Mouse (Mus musculus) stomach, postnatal 0 days (tissue): ENCODE results near the gene Enox1. TPM values are rescaled to one million over a fixed set of nuclear protein-coding genes. Genes with fewer than 3 reads are reported as not detected.

Experiments
- ATAC-seq: fragments of 200-750 bp; cut with Nextera tagmentation; 2 replicates; pipeline ENCODE4 v1.8.0; 2017; ENCODE audit not compliant: low FRiP score, low TSS enrichment
- DNase-seq: peaks from one replicate; pipeline ENCODE4 v3.0.0-alpha.2; 2016; ENCODE audit warnings: low spot score
- H3K27ac ChIP-seq: fragments of 300-500 bp; sonication (generic); replicated peaks from 2 replicates; pipeline ENCODE4 v1.5.1; 2014; ENCODE audit warnings: mild to moderate bottlenecking, control low read depth
- H3K27me3 ChIP-seq: fragments of 300-500 bp; sonication (generic); 2 replicates; pipeline ENCODE4 v1.6.1; 2014; ENCODE audit warnings: low read length; ENCODE audit not compliant: control insufficient read depth, insufficient read depth
- H3K36me3 ChIP-seq: fragments of 300-500 bp; sonication (generic); 2 replicates; pipeline ENCODE4 v1.6.1; 2014; ENCODE audit warnings: low read length, mixed read lengths; ENCODE audit not compliant: control insufficient read depth, insufficient read depth
- H3K4me1 ChIP-seq: fragments of 300-500 bp; sonication (generic); replicated peaks from 2 replicates; pipeline ENCODE4 v1.6.1; 2014; ENCODE audit warnings: antibody characterized with exemption; ENCODE audit not compliant: control insufficient read depth, insufficient read depth
- H3K4me2 ChIP-seq: fragments of 300-500 bp; sonication (generic); replicated peaks from 2 replicates; pipeline ENCODE4 v1.6.1; 2014; ENCODE audit warnings: low read depth, mild to moderate bottlenecking, control low read depth, moderate library complexity
- H3K4me3 ChIP-seq: fragments of 300-500 bp; sonication (generic); 2 replicates; pipeline ENCODE4 v1.5.1; 2014; ENCODE audit warnings: low read depth, low read length, control low read depth
- H3K9ac ChIP-seq: fragments of 300-500 bp; sonication (generic); 2 replicates; pipeline ENCODE4 v1.6.1; 2014; ENCODE audit warnings: mild to moderate bottlenecking, low read length, control low read depth, mixed read lengths
- H3K9me3 ChIP-seq: fragments of 300-500 bp; sonication (generic); 2 replicates; pipeline ENCODE4 v1.6.1; 2016; ENCODE audit warnings: low read length; ENCODE audit not compliant: control insufficient read depth
- CTCF ChIP-seq: IDR thresholded peaks from 2 replicates; pipeline ENCODE4 v1.5.1; 2016; ENCODE audit warnings: antibody characterized with exemption, low read depth, mild to moderate bottlenecking, moderate library complexity
- EP300 ChIP-seq: optimal IDR thresholded peaks from 2 replicates; pipeline ENCODE3; 2016; ENCODE audit warnings: antibody characterized with exemption
- WGBS: fragments of 180-500 bp; shearing (Covaris S2); extraction: QIAGEN DNeasy Blood & Tissue Kit; methylation state at CpG from one replicate; pipeline ENCODE4 v1.1.7; 2014; 5-methylcytosine and 5-hydroxymethylcytosine counted together
- polyA plus RNA-seq: library from polyadenylated mRNA; unstranded; fragments of >200 nt; fragmentation: Nextera tagmentation; extraction: Ambion mirVana; gene quantifications from 2 replicates; pipeline ENCODE4 v1.2.1, GENCODE M21; 2015

Gene Enox1
- polyA plus RNA-seq, 1 experiment from 2014 or later: 2.5 TPM

DNA sequence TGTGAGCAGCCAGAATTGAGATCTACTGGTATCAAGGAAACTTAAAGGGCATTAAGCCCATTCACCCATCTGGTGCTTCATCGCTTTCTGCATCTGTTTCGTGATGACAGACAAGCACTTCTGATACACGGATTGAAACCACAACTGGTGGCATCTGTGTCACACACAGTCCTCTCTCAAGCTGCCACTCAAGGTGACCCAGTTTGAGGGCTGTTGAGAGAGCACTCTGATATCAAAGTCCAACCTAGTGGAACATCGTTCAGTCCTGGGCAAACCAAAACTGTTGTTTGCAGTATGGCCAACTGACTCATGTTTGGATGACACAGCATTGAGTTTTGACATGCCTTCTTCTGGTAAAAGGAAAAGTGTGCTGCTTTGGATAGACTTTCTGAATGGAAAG lies 308.2 kb downstream of the Enox1 start:
- TF ChIP-seq EP300: no peak
- Histone ChIP-seq H3K27ac (no peak overlapping the region), H3K27me3 (no peaks in the 10 kb centered on the region), H3K9me3 (no peaks in the 10 kb centered on the region), H3K4me2 (no peak overlapping the region), H3K9ac (no peak overlapping the region), H3K4me1 (no peaks in the 10 kb centered on the region), H3K36me3 (no peaks in the 10 kb centered on the region), H3K4me3 (no peak overlapping the region)
- DNase-seq (no peak), ATAC-seq (no peak)
- WGBS: 85% methylated on average over 4 of the region's 4 CpGs

- Histone ChIP-seq H3K4me2 (no peak overlapping the region), H3K27ac (no peak overlapping the region), H3K4me3 (no peak overlapping the region), H3K9ac (no peak overlapping the region), H3K27me3 (no peaks in the 10 kb centered on the region), H3K9me3 (no peaks in the 10 kb centered on the region), H3K36me3 (no peaks in the 10 kb centered on the region), H3K4me1 (no peaks in the 10 kb centered on the region)
- 74% methylated on average over 3 of the region's 3 CpGs for WGBS
- ATAC-seq (no peak), DNase-seq (no peak)
- no peak for TF ChIP-seq CTCF
- TF ChIP-seq EP300: no peak
These were observed 314.0 kb downstream of the Enox1 start for GRCm38 (mm10) chr14:77470577-77470976.

GRCm38 (mm10) chr14:77473501-77473900 lies 316.9 kb downstream of the Enox1 start:
- Histone ChIP-seq H3K27me3 (no peaks in the 10 kb centered on the region), H3K27ac (no peak overlapping the region), H3K4me1 (no peaks in the 10 kb centered on the region), H3K9me3 (no peaks in the 10 kb centered on the region), H3K36me3 (no peaks in the 10 kb centered on the region), H3K9ac (no peak overlapping the region), H3K4me2 (no peak overlapping the region), H3K4me3 (no peak overlapping the region)
- TF ChIP-seq CTCF (no peak), EP300 (no peak)
- no peak for ATAC-seq
- 83% methylated on average over 4 of the region's 4 CpGs for WGBS
- DNase-seq: no peak

DNA sequence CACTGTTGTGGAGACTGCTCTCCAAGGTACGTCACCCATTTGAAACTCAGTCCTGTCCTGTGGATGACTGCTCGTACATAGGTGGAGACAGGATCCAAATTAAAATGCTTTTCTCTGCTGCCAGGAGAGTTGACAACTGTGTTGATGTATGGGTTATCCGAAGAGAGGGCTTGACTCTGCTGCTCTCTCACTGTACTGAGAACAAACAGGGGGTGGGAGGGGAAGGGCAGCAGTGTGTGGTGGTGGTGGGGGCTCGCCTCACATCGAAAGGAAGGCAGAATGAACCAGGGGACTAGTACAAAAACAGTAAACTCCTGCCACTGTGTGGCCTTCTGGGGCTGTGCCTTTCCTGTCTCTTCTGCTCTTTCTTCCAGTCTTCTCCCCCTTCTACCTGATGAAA lies 317.5 kb downstream of the Enox1 start:
- no peaks in the 10 kb centered on the region for H3K4me1 ChIP-seq

DNA sequence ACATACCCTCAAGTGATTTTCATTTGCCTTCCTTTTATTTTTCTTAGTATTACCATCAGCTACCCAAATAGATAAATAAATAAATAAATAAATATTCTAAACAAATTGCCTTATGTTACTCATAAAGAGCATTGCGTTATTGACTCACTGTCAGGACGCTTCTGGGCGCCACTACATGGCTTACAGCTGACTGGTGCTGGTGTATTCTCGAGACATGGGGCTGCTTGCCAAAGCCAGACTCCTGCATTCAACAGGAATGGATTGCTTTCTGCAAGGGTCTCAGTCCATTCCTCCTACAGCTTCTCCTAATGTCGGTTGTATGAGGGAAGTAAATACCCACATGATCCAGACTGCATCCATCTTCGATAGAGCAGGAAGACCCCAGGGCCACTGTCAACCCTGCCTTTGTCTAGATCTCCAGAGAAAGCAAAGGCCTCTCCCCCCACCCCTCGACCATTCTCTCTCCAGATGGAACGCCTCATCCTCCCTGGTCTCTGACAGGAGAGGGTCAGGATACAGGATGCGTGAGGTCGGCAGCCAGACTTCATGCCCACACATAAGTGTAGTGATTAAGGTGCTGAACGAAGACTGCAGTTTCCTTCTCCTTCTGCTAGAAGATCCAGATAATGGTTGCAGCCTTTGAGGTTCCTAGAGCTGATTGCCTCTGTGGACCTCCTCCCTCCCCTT lies 318.7 kb downstream of the Enox1 start:
- ATAC-seq (no peak), DNase-seq (no peak)
- Histone ChIP-seq H3K4me3 (no peak overlapping the region), H3K27ac (no peak overlapping the region), H3K36me3 (no peaks in the 10 kb centered on the region), H3K9me3 (no peaks in the 10 kb centered on the region), H3K27me3 (no peaks in the 10 kb centered on the region), H3K4me2 (no peak overlapping the region), H3K4me1 (no peaks in the 10 kb centered on the region), H3K9ac (no peak overlapping the region)
- no peak for TF ChIP-seq EP300
- TF ChIP-seq CTCF: no peak
- 58% methylated on average over 11 of the region's 11 CpGs for WGBS

More for the DNA sequence above, 317.5 kb downstream of the Enox1 start:
- no peaks in the 10 kb centered on the region for H3K36me3 ChIP-seq
- H3K9ac ChIP-seq: no peak overlapping the region
- DNase-seq (no peak), ATAC-seq (no peak)
- 29% methylated on average over 5 of the region's 5 CpGs for WGBS
- H3K4me3 ChIP-seq: no peak overlapping the region
- H3K27ac ChIP-seq: no peak overlapping the region
- H3K27me3 ChIP-seq: no peaks in the 10 kb centered on the region
- TF ChIP-seq CTCF: no peak; the same call in 1 of the 2 replicates
- H3K9me3 ChIP-seq: no peaks in the 10 kb centered on the region
- no peak overlapping the region for H3K4me2 ChIP-seq

DNA sequence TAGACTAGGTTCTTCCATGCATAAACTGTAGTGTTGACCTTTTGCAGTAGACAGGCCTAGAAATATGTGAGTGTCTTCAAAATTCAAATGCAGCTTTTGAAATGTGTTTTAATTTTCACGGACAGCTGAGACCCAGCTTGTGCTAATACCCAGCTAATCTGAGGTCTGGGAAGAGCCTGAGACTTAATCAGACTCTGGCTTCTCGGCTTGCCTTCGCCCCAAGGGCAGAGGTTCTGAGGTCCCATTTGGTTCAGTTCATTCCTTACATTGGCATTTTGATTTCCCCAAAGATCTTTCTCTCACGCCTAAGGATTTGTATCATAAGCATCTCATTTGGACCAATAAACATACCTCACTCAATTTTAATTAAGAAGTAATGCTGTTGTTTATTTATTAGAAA lies 321.1 kb downstream of the Enox1 start:
- ATAC-seq (no peak), DNase-seq (no peak)
- 79% methylated on average over 4 of the region's 4 CpGs for WGBS
- H3K27me3 ChIP-seq: no peaks in the 10 kb centered on the region
- H3K36me3 ChIP-seq: no peaks in the 10 kb centered on the region
- no peak overlapping the region for H3K4me3 ChIP-seq
- H3K9ac ChIP-seq: no peak overlapping the region
- H3K4me1 ChIP-seq: no peaks in the 10 kb centered on the region
- no peaks in the 10 kb centered on the region for H3K9me3 ChIP-seq
- H3K4me2 ChIP-seq: no peak overlapping the region
- TF ChIP-seq EP300 (no peak), CTCF (no peak)
- no peak overlapping the region for H3K27ac ChIP-seq
